Mouse (Mus musculus): ENCODE results near the gene Rps23. TPM values are rescaled to one million over a fixed set of nuclear protein-coding genes. Genes with fewer than 3 reads are reported as not detected.
A peak's percentile ranks its signal among the peaks of the same experiment; 100 is the strongest.

Gene Rps23
- polyA plus RNA-seq (2015; fragmentation: Nextera tagmentation; extraction: Ambion mirVana), result 136 and 154 TPM in 2 replicates

- H3K4me3 ChIP-seq, result peak within 1 kb of the TSS; percentile 83
- H3K27ac ChIP-seq (replicated peaks), result peak within 1 kb of the TSS; percentile 86
- peaks cover 33% of the 10 kb centered on the region for H3K36me3 ChIP-seq
- H3K4me2 ChIP-seq, result peak within 1 kb of the TSS; percentile 83
- peak; percentile 99 for ATAC-seq (ENCODE audit: low read depth)
- H3K9me3 ChIP-seq, result no peaks in the 10 kb centered on the region
- under 1% methylated on average over 57 of the region's 57 CpGs for WGBS
- peaks cover 7% of the 10 kb centered on the region for H3K4me1 ChIP-seq (replicated peaks)
- no peaks in the 10 kb centered on the region for H3K27me3 ChIP-seq
- peak within 1 kb of the TSS; percentile 94 for H3K9ac ChIP-seq
Measured at GRCm38 (mm10) chr13:90922751-90923612, at the start of gene Rps23. Rps23 (plus strand) TSS chr13:90922958.

GRCm38 (mm10) chr13:90881727-90882429 lies 40.9 kb upstream of the Rps23 start:
- no peak overlapping the region for H3K4me3 ChIP-seq
- no peak overlapping the region for H3K27ac ChIP-seq (replicated peaks)
- ATAC-seq (ENCODE audit: low read depth), result no peak
- no peak overlapping the region for H3K4me2 ChIP-seq
- H3K4me1 ChIP-seq (replicated peaks), result peaks cover 5% of the 10 kb centered on the region
- no peaks in the 10 kb centered on the region for H3K36me3 ChIP-seq
- H3K27me3 ChIP-seq, result no peaks in the 10 kb centered on the region
- no peak overlapping the region for H3K9ac ChIP-seq
- no peaks in the 10 kb centered on the region for H3K9me3 ChIP-seq
- 91% methylated on average over 1 of the region's 1 CpGs for WGBS

- H3K27me3 ChIP-seq, result no peaks in the 10 kb centered on the region
- ATAC-seq (ENCODE audit: low read depth), result 0 out of 2 replicates have a peak, but pooled peaks have one; percentile 5
- H3K9ac ChIP-seq, result peak overlapping the region; percentile 9; the same call in 1 of the 2 replicates
- H3K4me2 ChIP-seq, result peak overlapping the region; percentile 57
- H3K36me3 ChIP-seq, result no peaks in the 10 kb centered on the region
- peaks cover 5% of the 10 kb centered on the region for H3K4me1 ChIP-seq (replicated peaks)
- no peak overlapping the region for H3K27ac ChIP-seq (replicated peaks)
- WGBS, result 59% methylated on average over 13 of the region's 13 CpGs
- H3K9me3 ChIP-seq, result no peaks in the 10 kb centered on the region
- H3K4me3 ChIP-seq, result peak overlapping the region; percentile 36
Measured at GRCm38 (mm10) chr13:90885856-90886532, 36.8 kb upstream of the Rps23 start.

- Histone ChIP-seq H3K4me3 (peak overlapping the region; percentile 36), H3K4me1 (replicated peaks) (peaks cover 5% of the 10 kb centered on the region), H3K36me3 (no peaks in the 10 kb centered on the region), H3K27ac (replicated peaks) (no peak overlapping the region), H3K4me2 (peak overlapping the region; percentile 57), H3K9ac (peak overlapping the region; percentile 9; the same call in 1 of the 2 replicates), H3K27me3 (no peaks in the 10 kb centered on the region), H3K9me3 (no peaks in the 10 kb centered on the region)
- peak; percentile 65 for ATAC-seq (ENCODE audit: low read depth)
- WGBS, result under 1% methylated on average over 18 of the region's 18 CpGs
Measured at GRCm38 (mm10) chr13:90886568-90886983, 36.2 kb upstream of the Rps23 start.

GRCm38 (mm10) chr13:90890111-90890510 lies 32.6 kb upstream of the Rps23 start:
- H3K27me3 ChIP-seq, result no peaks in the 10 kb centered on the region
- H3K9me3 ChIP-seq, result no peaks in the 10 kb centered on the region
- no peak overlapping the region for H3K27ac ChIP-seq (replicated peaks)
- H3K36me3 ChIP-seq, result no peaks in the 10 kb centered on the region
- H3K4me3 ChIP-seq, result no peak overlapping the region
- peaks cover 5% of the 10 kb centered on the region for H3K4me1 ChIP-seq (replicated peaks)
- ATAC-seq (ENCODE audit: low read depth), result no peak
- no peak overlapping the region for H3K9ac ChIP-seq
- no peak overlapping the region for H3K4me2 ChIP-seq
- 92% methylated on average over 5 of the region's 5 CpGs for WGBS

- Histone ChIP-seq H3K4me1 (replicated peaks) (no peaks in the 10 kb centered on the region), H3K27ac (replicated peaks) (no peak overlapping the region)
- WGBS, result 87% methylated on average over 4 of the region's 4 CpGs
Measured at GRCm38 (mm10) chr13:90894819-90895218, 27.9 kb upstream of the Rps23 start.

GRCm38 (mm10) chr13:90896098-90896497 lies 26.7 kb upstream of the Rps23 start:
- H3K9ac ChIP-seq, result no peak overlapping the region
- H3K9me3 ChIP-seq, result no peaks in the 10 kb centered on the region
- no peak for ATAC-seq (ENCODE audit: low read depth)
- H3K4me2 ChIP-seq, result no peak overlapping the region
- H3K27ac ChIP-seq (replicated peaks), result no peak overlapping the region
- no peaks in the 10 kb centered on the region for H3K36me3 ChIP-seq
- no peaks in the 10 kb centered on the region for H3K27me3 ChIP-seq
- no peaks in the 10 kb centered on the region for H3K4me1 ChIP-seq (replicated peaks)
- no peak overlapping the region for H3K4me3 ChIP-seq
- 45% methylated on average over 2 of the region's 2 CpGs for WGBS

More at GRCm38 (mm10) chr13:90894819-90895218, 27.9 kb upstream of the Rps23 start:
- ATAC-seq (ENCODE audit: low read depth), result no peak
- H3K27me3 ChIP-seq, result no peaks in the 10 kb centered on the region
- no peak overlapping the region for H3K4me2 ChIP-seq
- no peak overlapping the region for H3K9ac ChIP-seq
- H3K9me3 ChIP-seq, result no peaks in the 10 kb centered on the region
- H3K4me3 ChIP-seq, result no peak overlapping the region
- no peaks in the 10 kb centered on the region for H3K36me3 ChIP-seq

- no peak for ATAC-seq (ENCODE audit: low read depth)
- Histone ChIP-seq H3K4me1 (replicated peaks) (no peaks in the 10 kb centered on the region), H3K27ac (replicated peaks) (no peak overlapping the region), H3K4me2 (no peak overlapping the region), H3K9me3 (no peaks in the 10 kb centered on the region), H3K36me3 (no peaks in the 10 kb centered on the region), H3K27me3 (no peaks in the 10 kb centered on the region), H3K4me3 (no peak overlapping the region), H3K9ac (no peak overlapping the region)
- WGBS, result 89% methylated on average over 12 of the region's 12 CpGs
Measured at GRCm38 (mm10) chr13:90896821-90897220, 25.9 kb upstream of the Rps23 start.

- no peaks in the 10 kb centered on the region for H3K4me1 ChIP-seq (replicated peaks)
- no peak within 1 kb of the TSS for H3K4me2 ChIP-seq
- H3K27ac ChIP-seq (replicated peaks), result no peak within 1 kb of the TSS
- no peak within 1 kb of the TSS for H3K9ac ChIP-seq
- no peaks in the 10 kb centered on the region for H3K27me3 ChIP-seq
- no peak for ATAC-seq (ENCODE audit: low read depth)
- WGBS, result 77% methylated on average over 5 of the region's 5 CpGs
- H3K4me3 ChIP-seq, result no peak within 1 kb of the TSS
- no peaks in the 10 kb centered on the region for H3K36me3 ChIP-seq
- no peaks in the 10 kb centered on the region for H3K9me3 ChIP-seq
Measured at GRCm38 (mm10) chr13:90905176-90905575, 17.6 kb upstream of the Rps23 start, which contains the start of gene Atp6ap1l. Atp6ap1l (minus strand) TSS chr13:90905355.

GRCm38 (mm10) chr13:90907376-90907775 lies 15.4 kb upstream of the Rps23 start:
- Histone ChIP-seq H3K4me3 (no peak overlapping the region), H3K27me3 (no peaks in the 10 kb centered on the region), H3K4me1 (replicated peaks) (no peaks in the 10 kb centered on the region), H3K27ac (replicated peaks) (no peak overlapping the region), H3K9ac (no peak overlapping the region), H3K4me2 (no peak overlapping the region), H3K36me3 (no peaks in the 10 kb centered on the region), H3K9me3 (no peaks in the 10 kb centered on the region)
- ATAC-seq (ENCODE audit: low read depth), result no peak
- 94% methylated on average over 12 of the region's 12 CpGs for WGBS

- peaks cover 14% of the 10 kb centered on the region for H3K4me1 ChIP-seq (replicated peaks)
- no peaks in the 10 kb centered on the region for H3K36me3 ChIP-seq
- ATAC-seq (ENCODE audit: low read depth), result peak; percentile 66; the same call in 1 of the 2 replicates
- no peaks in the 10 kb centered on the region for H3K9me3 ChIP-seq
- H3K27ac ChIP-seq (replicated peaks), result peak overlapping the region; percentile 76
- no peak overlapping the region for H3K4me3 ChIP-seq
- no peak overlapping the region for H3K4me2 ChIP-seq
- WGBS, result 50% methylated on average over 17 of the region's 17 CpGs
- H3K27me3 ChIP-seq, result no peaks in the 10 kb centered on the region
- H3K9ac ChIP-seq, result no peak overlapping the region; the same call in 1 of the 2 replicates
Measured at GRCm38 (mm10) chr13:90912760-90913674, 9.7 kb upstream of the Rps23 start.

All from neural tube, embryonic 13.5 days (tissue).